Mouse (Mus musculus) bone marrow, adult 2 months (tissue): ENCODE data around the gene Gm17324.

Experiments used
- CTCF ChIP-seq: fragments of 200-500 bp; IDR thresholded peaks from 2 replicates; pipeline ENCODE4 v1.5.1; 2011; ENCODE audit warnings: low read length, control low read depth; ENCODE audit not compliant: control insufficient read depth, insufficient read depth
- POLR2A ChIP-seq: fragments of 200-500 bp; IDR thresholded peaks from 2 replicates; pipeline ENCODE4 v1.6.1; 2011; ENCODE audit warnings: low read depth, mild to moderate bottlenecking, control low read depth, low read length, borderline replicate concordance; ENCODE audit not compliant: control insufficient read depth

DNA sequence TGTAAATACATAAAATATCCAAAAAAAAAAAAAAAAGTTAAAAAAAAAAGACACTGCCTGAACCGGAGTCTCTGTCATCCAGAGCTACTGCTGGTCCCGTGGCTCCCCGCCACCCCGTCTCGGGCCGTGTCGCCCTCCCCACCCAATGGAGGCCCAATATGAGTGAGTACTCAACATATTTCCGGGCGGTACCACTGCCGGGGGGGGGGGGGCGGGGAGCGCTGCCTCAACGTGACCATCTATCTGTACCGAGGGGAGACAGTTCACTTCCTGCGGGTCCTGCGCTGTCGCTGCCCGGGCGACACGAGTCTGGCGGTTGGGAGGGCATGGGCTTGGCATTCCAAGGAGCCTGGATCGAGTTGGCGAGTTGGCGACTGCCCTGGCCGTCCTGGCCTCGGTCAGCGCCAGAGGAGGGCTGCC is 21.2 kb downstream of the Gm17324 start:
- TF ChIP-seq CTCF (no peak), POLR2A (peak; percentile 34; the same call in 1 of the 2 replicates)
